Mouse (Mus musculus): ENCODE data around the gene Nipa1.

Gene Nipa1

GRCm38 (mm10) chr7:56010318-56011017, 9.3 kb downstream of the Nipa1 start:
- no peak for DNase-seq (ENCODE audit: low read depth, low spot score)

GRCm38 (mm10) chr7:55998997-55999396, 20.8 kb downstream of the Nipa1 start:
- peak; percentile 77 for DNase-seq (ENCODE audit: low read depth, low spot score)

DNA sequence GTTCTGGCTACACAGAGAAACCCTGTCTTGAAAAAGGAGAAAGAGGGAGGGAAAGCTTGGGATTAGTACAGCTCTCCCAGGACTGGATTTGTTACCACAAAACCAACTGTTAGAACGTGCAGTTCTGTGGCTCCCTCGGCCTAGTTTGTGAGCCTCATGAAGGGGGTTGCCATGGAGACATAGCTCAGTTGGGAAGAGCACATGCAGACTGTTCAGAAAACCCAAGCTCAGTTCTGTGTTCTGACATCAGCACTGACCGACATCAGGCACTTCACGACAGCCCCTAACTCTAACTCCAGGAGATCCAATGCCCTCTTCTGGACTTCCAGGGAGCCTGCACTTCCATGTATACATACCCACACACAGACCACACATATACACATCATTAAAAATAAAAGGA, 24.7 kb downstream of the Nipa1 start:
- peak; percentile 35 for DNase-seq (ENCODE audit: low read depth, low spot score)

GRCm38 (mm10) chr7:55991858-55992257, 27.9 kb downstream of the Nipa1 start:
- no peak for DNase-seq (ENCODE audit: low read depth, low spot score)

DNA sequence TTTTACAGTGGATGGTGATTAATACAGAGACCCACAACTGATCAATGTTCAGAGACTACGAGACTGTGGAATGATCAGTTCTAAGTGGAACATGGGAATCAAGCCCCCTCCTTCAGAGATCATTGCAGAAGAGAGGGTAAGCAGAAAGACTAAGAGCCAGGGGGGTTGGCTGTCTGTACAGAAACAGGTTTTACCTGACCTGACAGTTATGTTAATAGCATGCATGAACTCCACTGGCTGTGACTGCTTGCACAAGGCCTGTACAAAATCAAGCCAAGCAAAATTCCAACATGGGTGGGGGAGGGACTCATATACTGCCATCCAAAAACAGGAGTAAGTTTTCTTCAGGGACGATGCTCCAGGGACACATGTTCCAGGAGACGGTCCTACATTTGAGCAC, 28.6 kb downstream of the Nipa1 start:
- DNase-seq (ENCODE audit: low read depth, low spot score), result no peak

DNA sequence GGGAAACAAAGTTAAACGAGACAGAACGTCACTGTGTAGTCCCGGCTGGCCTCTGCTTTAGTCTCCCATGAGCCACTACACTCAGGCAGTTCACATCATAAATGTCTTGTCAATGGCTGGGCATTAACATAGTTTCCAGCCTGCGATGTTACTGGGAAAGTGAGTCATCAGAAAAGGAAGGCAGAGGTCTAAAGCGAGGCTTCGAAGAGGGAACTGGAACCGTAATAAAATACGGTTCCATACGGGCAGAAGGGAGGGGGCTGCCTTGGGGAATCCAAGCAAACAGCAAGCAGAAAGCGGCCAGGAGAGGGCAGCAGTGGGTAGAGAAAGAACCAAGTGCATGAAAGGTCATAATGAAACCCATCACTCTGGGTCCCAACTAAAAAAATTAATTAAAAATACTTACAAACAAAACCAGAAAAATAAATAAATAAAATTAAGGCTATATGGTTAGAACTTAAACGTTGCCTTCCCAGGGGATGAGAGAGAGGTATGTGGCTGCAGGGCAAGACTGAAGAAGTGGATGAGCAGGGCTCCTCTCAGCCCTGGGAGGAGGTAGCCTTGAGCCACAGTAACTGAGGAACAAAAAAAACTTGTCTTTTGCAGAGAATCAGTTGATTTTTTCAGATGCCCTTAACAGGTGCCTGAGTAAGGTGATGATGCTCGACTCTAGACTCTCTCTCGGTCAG, 33.1 kb downstream of the Nipa1 start:
- peak; percentile 69 for DNase-seq (ENCODE audit: low read depth, low spot score)

- DNase-seq (ENCODE audit: low read depth, low spot score), result no peak
Measured at GRCm38 (mm10) chr7:55984754-55985153, 35.0 kb downstream of the Nipa1 start.

GRCm38 (mm10) chr7:55983107-55983506, 36.6 kb downstream of the Nipa1 start:
- no peak for DNase-seq (ENCODE audit: low read depth, low spot score)

DNA sequence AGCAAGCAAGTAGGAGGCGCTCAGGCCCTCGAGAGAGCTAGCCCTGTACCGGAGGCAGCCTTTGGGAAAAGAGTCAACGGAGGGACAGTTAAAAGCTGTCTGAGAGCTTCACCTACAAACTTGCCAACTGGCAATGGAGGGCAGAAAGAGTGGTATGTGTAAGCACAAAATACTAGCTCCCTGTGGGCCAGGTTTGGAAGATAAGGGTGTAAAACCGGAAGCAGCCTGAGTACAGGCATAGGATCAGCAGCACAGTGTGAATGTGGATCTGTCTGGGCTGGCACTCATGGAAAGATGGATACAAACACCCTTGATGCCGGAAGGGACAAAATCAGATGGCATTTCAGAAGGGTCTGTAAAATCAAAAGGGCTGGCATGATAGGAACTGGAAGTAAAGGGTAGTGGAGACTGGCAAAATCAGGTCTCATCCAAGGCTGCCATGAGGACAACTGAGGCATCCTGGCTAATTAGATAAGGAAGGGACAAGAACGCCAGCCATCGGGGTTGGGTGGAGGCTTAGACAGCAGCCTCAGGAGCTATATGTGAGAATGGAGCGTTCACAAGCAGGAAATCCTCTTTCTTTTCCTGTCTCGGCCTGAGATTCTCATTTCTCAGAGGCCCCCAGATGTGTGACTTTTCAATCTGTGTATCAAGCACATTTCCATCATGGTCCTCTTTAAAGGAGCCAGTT, 37.6 kb downstream of the Nipa1 start:
- no peak for DNase-seq (ENCODE audit: low read depth, low spot score)

- no peak for DNase-seq (ENCODE audit: low read depth, low spot score)
Measured at GRCm38 (mm10) chr7:55981511-55981910, 38.2 kb downstream of the Nipa1 start.

GRCm38 (mm10) chr7:55974429-55974828, 45.3 kb downstream of the Nipa1 start:
- DNase-seq (ENCODE audit: low read depth, low spot score), result peak; percentile 73

GRCm38 (mm10) chr7:55969415-55969814, 50.3 kb downstream of the Nipa1 start:
- no peak for DNase-seq (ENCODE audit: low read depth, low spot score)

DNA sequence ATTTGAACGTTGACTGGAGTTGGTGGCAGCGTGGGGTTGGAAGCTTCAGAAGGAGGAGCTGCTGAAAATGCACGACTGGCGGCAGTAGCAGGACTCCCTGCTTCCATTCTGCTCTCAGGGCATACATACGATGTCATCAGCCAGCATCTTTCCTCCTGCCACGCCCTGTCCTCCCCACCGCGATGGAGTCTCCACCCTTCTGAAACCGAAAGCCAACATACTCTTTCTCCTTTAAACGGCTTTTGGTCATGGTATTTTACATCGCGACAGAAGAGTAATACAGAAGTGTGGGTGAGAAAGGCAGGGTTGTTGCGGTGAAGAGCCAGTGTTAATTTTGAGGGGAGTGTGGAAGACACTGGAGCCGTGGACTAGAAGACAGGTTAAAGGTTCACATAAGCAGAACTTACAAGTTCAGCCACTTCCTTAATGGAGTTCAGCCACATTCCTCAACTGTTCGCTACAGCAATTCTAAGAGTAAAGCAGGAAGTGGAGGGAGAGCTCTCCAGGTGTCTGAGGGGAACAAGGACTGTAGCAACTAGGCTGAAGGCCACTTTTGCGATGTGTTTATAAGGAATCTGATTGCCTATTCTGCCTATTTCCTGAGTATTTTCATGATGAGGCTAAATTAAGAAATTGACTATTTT, 51.4 kb downstream of the Nipa1 start:
- DNase-seq (ENCODE audit: low read depth, low spot score), result peak; percentile 31

- no peak for DNase-seq (ENCODE audit: low read depth, low spot score)
Measured at GRCm38 (mm10) chr7:55966866-55967460, 52.8 kb downstream of the Nipa1 start.

DNA sequence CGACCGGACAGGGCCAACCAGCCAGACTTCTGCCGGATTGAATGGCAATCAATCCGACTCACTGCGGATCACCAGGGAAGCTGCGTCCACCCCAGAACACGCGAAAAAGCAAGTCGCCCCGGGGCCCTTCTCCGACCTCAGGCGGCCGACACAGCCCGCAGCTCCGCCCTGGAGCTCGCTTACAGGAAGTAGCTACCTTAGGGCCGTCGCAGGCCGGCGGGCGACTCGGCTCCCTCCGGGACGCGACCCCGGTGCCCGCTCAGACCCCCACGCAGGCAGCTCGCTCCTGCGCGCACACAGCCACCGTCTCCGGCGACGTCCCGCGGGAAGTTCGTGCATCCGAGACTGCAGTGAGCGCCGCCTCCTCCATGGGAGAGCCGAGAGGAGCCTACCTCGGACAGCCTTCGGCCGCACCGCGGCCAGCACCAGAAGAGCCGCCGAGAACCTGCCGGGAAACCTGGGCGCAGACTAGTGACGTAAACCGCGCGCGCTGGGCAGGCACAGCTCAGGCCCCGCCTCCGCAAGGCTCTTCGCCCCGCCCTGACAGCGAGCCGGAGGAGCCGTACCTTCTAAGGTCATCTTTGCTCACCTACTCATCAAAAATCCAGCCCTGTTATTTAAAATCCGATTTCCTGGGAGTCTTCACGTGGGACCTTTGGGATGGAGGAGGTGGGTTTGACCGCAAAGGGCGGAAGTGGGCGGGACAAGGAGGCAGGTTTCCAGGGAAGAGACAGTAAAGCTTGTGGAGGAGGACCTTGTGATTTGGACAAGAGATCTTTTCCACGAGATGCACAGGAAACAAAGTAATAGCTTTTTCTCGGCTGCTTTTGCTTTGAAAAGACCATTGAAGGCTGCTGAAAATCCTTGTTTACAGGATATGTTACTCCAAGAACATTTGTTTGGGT, 57.5 kb downstream of the Nipa1 start, which contains the start of gene Nipa2:
Gene Nipa2, minus strand, starts transcription at position 473 of the 905 bp plus-strand sequence.
- peak; percentile 93 for DNase-seq (ENCODE audit: low read depth, low spot score)

- DNase-seq (ENCODE audit: low read depth, low spot score), result no peak
Measured at GRCm38 (mm10) chr7:55960506-55960905, 59.2 kb downstream of the Nipa1 start.

GRCm38 (mm10) chr7:55959801-55960200, 60.0 kb downstream of the Nipa1 start:
- no peak for DNase-seq (ENCODE audit: low read depth, low spot score)

GRCm38 (mm10) chr7:55957916-55958315, 61.8 kb downstream of the Nipa1 start:
- no peak for DNase-seq (ENCODE audit: low read depth, low spot score)

DNA sequence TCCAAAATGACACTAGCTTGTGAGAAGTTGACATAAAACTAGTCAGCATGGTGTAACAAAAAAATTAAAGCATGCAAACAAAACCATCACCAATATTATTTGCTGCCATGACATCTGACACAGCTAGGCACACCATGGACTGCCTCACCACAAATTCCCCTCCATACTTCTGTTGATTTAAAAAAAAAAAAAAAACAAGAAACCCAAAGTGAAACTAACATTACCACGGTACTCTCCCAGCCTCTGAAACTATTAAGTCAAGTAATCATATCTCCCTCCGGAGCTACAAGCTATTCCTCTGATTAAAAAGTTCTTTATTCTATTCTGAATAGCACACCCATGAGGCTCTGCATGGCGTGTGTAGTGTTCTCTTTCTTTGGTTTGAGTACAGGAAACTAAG, 62.6 kb downstream of the Nipa1 start:
- DNase-seq (ENCODE audit: low read depth, low spot score), result no peak

- no peak for DNase-seq (ENCODE audit: low read depth, low spot score)
Measured at GRCm38 (mm10) chr7:55956054-55956453, 63.7 kb downstream of the Nipa1 start.

GRCm38 (mm10) chr7:55938341-55938740, 81.4 kb downstream of the Nipa1 start:
- no peak for DNase-seq (ENCODE audit: low read depth, low spot score)

All from ES-CJ7 (cell line).